In genomic region chr13:107507336-107507735, GRCm38 (mm10) we compare ENCODE assay signal across 26 mouse cellular contexts.
DNase-seq lines count a peak whose midpoint lies in the region; ATAC-seq and TF ChIP-seq lines count a peak whose summit lies in the region.
"Had no signal": no experiment of that assay in that cellular context is flagged by ENCODE, and none has a peak within 500 bp of the region (broad histone marks: within the 10 kb centered on the region; RNA-seq: fewer than 3 reads in every experiment).

No protein-coding gene starts in this region.

- no peaks in the 10 kb centered on the region for H3K36me3 ChIP-seq in midbrain, embryonic 11.5 days (ENCODE audit: control insufficient read depth, insufficient read depth, low read length)
- no peaks in the 10 kb centered on the region for H3K36me3 ChIP-seq in midbrain, postnatal 0 days (ENCODE audit: insufficient read depth, low read length)
- no peaks in the 10 kb centered on the region for H3K36me3 ChIP-seq in limb, embryonic 10.5 days
- H3K36me3 ChIP-seq: embryonic facial prominence, embryonic 12.5 days; embryonic facial prominence, embryonic 15.5 days; heart, embryonic 12.5 days; heart, embryonic 15.5 days; hindbrain, embryonic 10.5 days had no signal

- no peak for TF ChIP-seq CTCF in midbrain, postnatal 0 days (IDR thresholded peaks at IDR 0.05)

- H3K9ac ChIP-seq in midbrain, embryonic 11.5 days (ENCODE audit: low read length), result no peak overlapping the region
- H3K9ac ChIP-seq in midbrain, postnatal 0 days (replicated peaks; ENCODE audit: low read length, poor library complexity, severe bottlenecking), result no peak overlapping the region
- H3K9ac ChIP-seq: embryonic facial prominence, embryonic 12.5 days; embryonic facial prominence, embryonic 15.5 days; forebrain, postnatal 0 days; heart, embryonic 12.5 days; heart, embryonic 15.5 days; hindbrain, embryonic 14.5 days had no signal

- H3K4me1 ChIP-seq in midbrain, embryonic 11.5 days (ENCODE audit: control insufficient read depth, insufficient read depth, low read length), result no peaks in the 10 kb centered on the region; the same call in 1 of the 2 replicates
- H3K4me1 ChIP-seq in midbrain, postnatal 0 days (ENCODE audit: insufficient read depth, low read length), result no peaks in the 10 kb centered on the region
- H3K4me1 ChIP-seq in limb, embryonic 10.5 days, result peaks cover 33% of the 10 kb centered on the region

- no peak overlapping the region for H3K4me3 ChIP-seq in midbrain, embryonic 11.5 days (ENCODE audit: low read depth, low read length)
- H3K4me3 ChIP-seq in midbrain, postnatal 0 days (ENCODE audit: low read depth, low read length), result no peak overlapping the region
- H3K4me3 ChIP-seq in limb, embryonic 10.5 days, result no peak overlapping the region
- H3K4me3 ChIP-seq: embryonic facial prominence, embryonic 12.5 days; embryonic facial prominence, embryonic 15.5 days; heart, embryonic 12.5 days; heart, embryonic 15.5 days; hindbrain, embryonic 10.5 days had no signal

- no peak for ATAC-seq in midbrain, embryonic 11.5 days (ENCODE audit: low FRiP score)
- no peak for ATAC-seq in midbrain, postnatal 0 days (ENCODE audit: low FRiP score)
- ATAC-seq: CD4-positive, CD25-positive, alpha-beta regulatory T cell, adult 4 months; forebrain, embryonic 14.5 days; forebrain, postnatal 0 days; hindbrain, postnatal 0 days; inflammation-experienced regulatory T-cells, adult 6 months had no signal

- 78% methylated on average over 3 of the region's 3 CpGs for WGBS in midbrain, embryonic 11.5 days
- WGBS in midbrain, postnatal 0 days, result 76% methylated on average over 3 of the region's 3 CpGs
- 69% methylated on average over 3 of the region's 3 CpGs for WGBS in limb, embryonic 10.5 days

- no peak overlapping the region for H3K27ac ChIP-seq in midbrain, embryonic 11.5 days (ENCODE audit: low read depth, low read length)
- no peak overlapping the region for H3K27ac ChIP-seq in midbrain, postnatal 0 days (ENCODE audit: low read depth, low read length)
- no peak overlapping the region for H3K27ac ChIP-seq in limb, embryonic 10.5 days
- H3K27ac ChIP-seq: embryonic facial prominence, embryonic 12.5 days; embryonic facial prominence, embryonic 15.5 days; heart, embryonic 15.5 days; hindbrain, embryonic 10.5 days; hindbrain, embryonic 14.5 days; hindbrain, postnatal 0 days had no signal

- H3K27me3 ChIP-seq in midbrain, embryonic 11.5 days (ENCODE audit: control insufficient read depth, insufficient read depth, low read length), result no peaks in the 10 kb centered on the region
- no peaks in the 10 kb centered on the region for H3K27me3 ChIP-seq in midbrain, postnatal 0 days (ENCODE audit: insufficient read depth, low read length)
- peaks cover 35% of the 10 kb centered on the region for H3K27me3 ChIP-seq in limb, embryonic 10.5 days (ENCODE audit: low read depth, poor library complexity, severe bottlenecking)
- H3K27me3 ChIP-seq: embryonic facial prominence, embryonic 15.5 days had no signal

- H3K4me2 ChIP-seq in midbrain, embryonic 11.5 days, result no peak overlapping the region
- H3K4me2 ChIP-seq in midbrain, postnatal 0 days (ENCODE audit: low read depth, low read length, poor library complexity, severe bottlenecking), result no peak overlapping the region
- H3K4me2 ChIP-seq: embryonic facial prominence, embryonic 12.5 days; embryonic facial prominence, embryonic 15.5 days; heart, embryonic 12.5 days; heart, embryonic 15.5 days; hindbrain, embryonic 14.5 days had no signal

- DNase-seq in midbrain, embryonic 11.5 days (ENCODE audit: low spot score, missing footprints), result peak; percentile 70
- no peak for DNase-seq in midbrain, postnatal 0 days (ENCODE audit: low spot score)
- DNase-seq in brain, adult 2 months (ENCODE audit: low read depth, low spot score), result peak; percentile 52
- DNase-seq in limb, embryonic 10.5 days (ENCODE audit: low spot score), result peak; percentile 25
- peak; percentile 50 for DNase-seq in telencephalon, adult 2 months (ENCODE audit: low read depth, low spot score)
- DNase-seq in cerebellum, postnatal 25 days, result no peak
- DNase-seq: adrenal gland, adult 2 months; adrenal gland, postnatal 14 days; cerebellum, adult 11-12 months; cerebellum, adult 9-10 months; cerebellum, postnatal 14 days; forebrain, postnatal 0 days; gastrocnemius, postnatal 25 days; heart, adult 18-20 months; heart, postnatal 10 days; heart, postnatal 36 days had no signal

- H3K9me3 ChIP-seq in midbrain, embryonic 11.5 days (ENCODE audit: control insufficient read depth, low read length), result no peaks in the 10 kb centered on the region
- no peaks in the 10 kb centered on the region for H3K9me3 ChIP-seq in midbrain, postnatal 0 days (ENCODE audit: low read length)
- no peaks in the 10 kb centered on the region for H3K9me3 ChIP-seq in limb, embryonic 10.5 days (replicated peaks)
- H3K9me3 ChIP-seq: embryonic facial prominence, embryonic 12.5 days; embryonic facial prominence, embryonic 15.5 days; heart, embryonic 12.5 days; heart, embryonic 15.5 days; hindbrain, embryonic 10.5 days had no signal

Comparison
In these comparisons a context has a peak if more than half of its experiments do, and no peak if none do; other contexts are left out.
1. DNase-seq: peak in midbrain, embryonic 11.5 days (single experiment), brain, adult 2 months (single experiment), limb, embryonic 10.5 days (single experiment) and telencephalon, adult 2 months (single experiment); none in midbrain, postnatal 0 days (single experiment) and cerebellum, postnatal 25 days (0 of 2).